Mouse (Mus musculus): ENCODE results near the gene Gpatch4.

DNA sequence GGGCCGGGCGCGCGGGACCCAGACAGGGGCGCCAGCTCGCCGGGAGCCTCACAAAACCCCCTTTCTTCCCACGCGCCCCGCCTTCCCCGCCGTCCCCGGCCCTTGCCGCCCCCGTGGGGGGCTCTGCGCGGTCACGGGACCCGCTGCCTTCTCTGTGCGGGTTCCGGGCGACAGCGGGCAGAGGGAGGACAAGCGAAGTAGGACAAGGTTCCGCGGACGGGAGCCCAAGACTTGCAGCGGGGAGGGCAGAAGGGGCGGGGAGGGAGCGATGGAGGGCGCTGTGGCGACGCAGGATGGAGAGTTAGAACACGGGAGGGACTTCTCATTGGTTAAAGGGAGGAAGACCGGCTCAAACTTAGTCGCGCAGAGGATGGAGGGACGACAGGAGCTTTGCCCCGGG, 42.7 kb upstream of the Gpatch4 start, which contains the start of gene Bcan:
- no peak for TF ChIP-seq POLR2A (IDR thresholded peaks at IDR 0.05; ENCODE audit: control insufficient read depth in 1 of 2, insufficient read depth in 1 of 2, low read depth in 1 of 2, low read length in 2 of 2, poor library complexity in 1 of 2)
- no peak for TF ChIP-seq ZC3H11A (IDR thresholded peaks at IDR 0.05; ENCODE audit: low read depth, low read length)
- no peak for TF ChIP-seq HCFC1 (IDR thresholded peaks at IDR 0.05; ENCODE audit: low read depth, low read length)
- TF ChIP-seq CTCF (IDR thresholded peaks at IDR 0.05 in 2 of 3, conservative IDR thresholded peaks at IDR 0.05 in 1 of 3; ENCODE audit: control insufficient read depth in 1 of 3, insufficient read depth in 1 of 3, low read depth in 2 of 3, low read length in 3 of 3, poor library complexity in 1 of 3, severe bottlenecking in 1 of 3) = no peak
- no peak for TF ChIP-seq GATA1 (IDR thresholded peaks at IDR 0.05; ENCODE audit: low read depth, low read length)
- no peak for TF ChIP-seq E2F4 (IDR thresholded peaks at IDR 0.05; ENCODE audit: borderline replicate concordance, low read depth, low read length)
- TF ChIP-seq MAFK (IDR thresholded peaks at IDR 0.05; ENCODE audit: borderline replicate concordance, low read depth, low read length) = no peak
- TF ChIP-seq USF1 (IDR thresholded peaks at IDR 0.05; ENCODE audit: low read depth, low read length) = no peak
- TF ChIP-seq USF2 (IDR thresholded peaks at IDR 0.05; ENCODE audit: borderline replicate concordance in 1 of 2, insufficient read depth in 1 of 2, low read depth in 1 of 2, low read length in 2 of 2) = no peak
